Mouse (Mus musculus) liver, embryonic 16.5 days (tissue): ENCODE results near the gene Socs7. TPM values are rescaled to one million over a fixed set of nuclear protein-coding genes. Genes with fewer than 3 reads are reported as not detected.

Source experiments
- polyA plus RNA-seq: library from polyadenylated mRNA; unstranded; fragments of >200 nt; fragmentation: Nextera tagmentation; extraction: Ambion mirVana; gene quantifications from 2 replicates; pipeline ENCODE4 v1.2.1, GENCODE M21; 2015

Gene Socs7
- polyA plus RNA-seq, 1 experiment from 2014 or later = 1.0 TPM

Other genes starting within 250 kb of the Socs7 start
- 0.15 and 0.18 TPM in 2 replicates for gene Tbx21, start 247.2 kb upstream of the Socs7 start, polyA plus RNA-seq
- 0.84 and 1.1 TPM in 2 replicates for gene Tbkbp1, start 211.1 kb upstream of the Socs7 start, polyA plus RNA-seq
- gene Kpnb1, start 174.7 kb upstream of the Socs7 start, polyA plus RNA-seq = 14.5 and 15.9 TPM in 2 replicates
- gene Npepps, start 81.9 kb upstream of the Socs7 start, polyA plus RNA-seq = 20.7 and 23.4 TPM in 2 replicates
- 21.2 and 25.6 TPM in 2 replicates for gene Mrpl45, start 46.8 kb upstream of the Socs7 start, polyA plus RNA-seq
- not detected in 2 replicates for gene Gpr179, start 10.5 kb upstream of the Socs7 start, polyA plus RNA-seq
- gene Arhgap23, start 53.0 kb downstream of the Socs7 start, polyA plus RNA-seq = 4.8 and 5.4 TPM in 2 replicates
- gene 4933428G20Rik, start 137.8 kb downstream of the Socs7 start, polyA plus RNA-seq = 0.46 and 0.59 TPM in 2 replicates
- not detected in 2 replicates for gene Srcin1, start 213.6 kb downstream of the Socs7 start, polyA plus RNA-seq